Mouse (Mus musculus): ENCODE measurements at regions not wholly inside any gene's neighbourhood (a gene's known extent, or its start where the extent isn't known, plus 50 kb on each side); places are given as distances from the start of the nearest gene placed in this dataset.

DNA sequence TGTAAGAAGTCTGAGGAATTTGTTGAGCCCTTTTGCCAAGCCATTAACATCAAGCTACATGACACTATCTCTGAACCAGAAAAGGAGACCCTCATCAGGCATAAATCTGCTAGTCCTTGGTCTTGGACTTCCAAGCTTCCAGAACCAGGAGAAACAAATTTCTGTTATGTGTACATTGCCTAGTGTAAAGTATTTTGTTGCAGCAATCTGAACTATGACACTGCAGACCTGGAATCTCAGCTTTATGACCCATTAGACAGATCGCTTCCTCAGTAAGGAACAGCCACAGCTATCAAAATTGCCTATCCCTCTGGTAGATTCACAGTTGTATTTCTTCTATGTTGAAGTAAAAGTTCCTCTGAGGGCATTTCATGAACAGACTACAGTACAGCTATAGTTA lies 199.1 kb upstream of the Tmem161b start:
- DNase-seq = no peak

DNA sequence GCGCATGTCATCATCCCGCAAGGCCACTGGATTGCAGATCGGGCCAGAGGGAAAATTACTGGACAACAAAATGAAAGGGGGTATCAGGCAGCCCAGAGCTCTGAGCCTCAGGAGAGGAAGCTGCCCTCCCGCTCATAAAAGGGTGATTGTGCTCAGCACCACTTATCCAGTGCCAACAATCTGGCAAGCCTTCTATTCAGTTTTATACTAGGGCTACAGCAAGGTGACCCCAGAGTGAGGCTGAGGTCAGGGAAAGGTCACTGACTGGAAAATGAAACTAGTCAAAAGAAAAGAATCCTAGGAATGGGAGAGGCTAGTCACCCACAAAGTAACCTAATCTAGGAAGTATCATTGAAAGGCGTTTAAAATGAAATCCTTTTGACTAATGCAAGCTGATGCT lies 198.5 kb upstream of the Tmem161b start:
- no peak for DNase-seq

DNA sequence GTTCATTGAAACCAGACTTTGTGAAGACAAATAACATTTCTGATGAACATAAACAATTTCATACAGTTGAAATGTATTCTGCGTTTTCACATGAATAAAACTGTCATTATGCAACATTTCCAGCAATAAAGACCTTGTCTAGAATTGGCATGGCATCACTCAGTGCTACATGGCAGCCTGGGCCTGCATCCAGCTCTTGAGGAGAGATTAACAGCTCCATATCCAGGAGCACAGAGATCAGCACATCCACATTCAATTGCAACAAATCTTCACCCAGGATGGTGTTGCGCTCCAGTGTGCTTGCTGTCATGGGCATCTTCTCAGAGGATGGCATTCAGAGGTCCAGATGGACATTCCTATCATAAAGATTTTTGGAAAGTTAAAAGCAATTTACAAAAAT lies 196.7 kb upstream of the Tmem161b start:
- DNase-seq = no peak

DNA sequence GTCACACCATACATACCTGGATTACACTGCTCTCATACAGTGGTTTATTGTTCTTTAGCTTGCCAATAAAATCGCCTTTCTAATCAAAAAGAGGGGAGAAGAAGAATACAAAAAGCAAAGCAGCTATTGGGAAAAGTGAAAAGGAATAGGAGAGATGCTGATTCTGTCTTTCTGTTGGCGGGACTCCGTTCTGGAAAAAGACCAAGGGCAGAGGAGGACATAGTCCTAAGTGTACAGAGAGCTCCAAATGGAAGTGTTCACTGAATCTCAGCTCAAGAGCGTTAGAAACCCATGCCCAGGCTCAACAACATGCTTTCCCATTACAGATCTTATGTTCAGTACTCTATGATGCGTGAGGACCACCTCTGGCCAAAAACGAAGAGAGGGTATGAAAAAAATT lies 174.4 kb upstream of the Tmem161b start:
- no peak for DNase-seq

DNA sequence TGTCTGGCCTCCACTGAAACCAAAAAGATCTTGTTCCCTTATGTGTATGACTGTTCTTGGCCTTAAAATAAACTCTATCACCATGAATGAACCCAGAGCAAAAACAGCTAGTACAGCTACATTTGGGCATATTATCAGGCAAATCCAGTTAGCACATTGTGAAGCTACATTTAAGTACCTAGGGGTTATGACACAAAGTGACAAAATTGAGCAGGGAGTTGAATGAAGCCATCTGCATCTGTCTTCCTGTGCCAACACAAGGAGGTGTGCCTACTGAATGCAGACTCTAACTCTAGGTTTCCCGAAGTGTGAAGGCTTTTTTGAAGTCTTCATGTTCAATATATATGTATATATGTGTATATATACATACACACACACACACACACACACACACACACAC lies 169.9 kb upstream of the Tmem161b start:
- DNase-seq = no peak

DNA sequence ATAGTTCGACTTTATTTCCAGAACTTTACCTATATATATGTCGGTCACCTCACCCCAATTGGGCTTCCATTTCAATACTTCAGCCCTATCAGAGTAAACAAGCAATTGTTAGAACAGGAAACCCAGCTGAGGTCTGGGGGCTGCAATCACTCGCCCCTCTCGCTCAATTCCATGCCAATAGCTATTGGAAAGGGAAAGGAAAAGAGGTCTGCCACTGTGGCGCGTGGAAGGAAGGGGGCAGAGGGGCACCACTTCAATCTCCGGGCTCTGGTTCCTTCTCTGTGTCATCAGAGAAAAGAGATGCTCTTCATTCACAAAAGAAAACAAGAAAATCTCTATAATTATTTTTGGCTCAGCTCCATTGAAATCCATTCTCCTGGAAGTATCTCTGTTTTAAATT lies 167.1 kb upstream of the Tmem161b start:
- no peak for DNase-seq

DNA sequence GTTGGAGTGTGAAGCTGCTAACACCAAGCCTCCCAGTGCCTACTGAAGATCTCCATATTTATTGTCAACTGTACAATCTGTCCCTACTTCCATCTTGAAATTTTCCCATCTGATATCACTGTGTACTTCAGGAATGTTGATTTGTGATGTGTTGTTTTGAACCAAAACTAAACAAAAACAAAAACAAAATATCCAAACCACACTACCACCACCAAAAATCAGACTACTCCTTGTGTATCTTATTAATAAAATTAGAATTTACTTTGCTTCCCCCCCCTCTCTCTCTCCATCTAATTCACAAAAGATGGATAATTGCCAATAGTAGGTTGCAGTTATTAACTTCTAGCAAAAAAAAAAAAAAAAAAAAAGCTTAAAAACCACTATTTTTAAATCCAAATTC lies 166.5 kb upstream of the Tmem161b start:
- DNase-seq = no peak

DNA sequence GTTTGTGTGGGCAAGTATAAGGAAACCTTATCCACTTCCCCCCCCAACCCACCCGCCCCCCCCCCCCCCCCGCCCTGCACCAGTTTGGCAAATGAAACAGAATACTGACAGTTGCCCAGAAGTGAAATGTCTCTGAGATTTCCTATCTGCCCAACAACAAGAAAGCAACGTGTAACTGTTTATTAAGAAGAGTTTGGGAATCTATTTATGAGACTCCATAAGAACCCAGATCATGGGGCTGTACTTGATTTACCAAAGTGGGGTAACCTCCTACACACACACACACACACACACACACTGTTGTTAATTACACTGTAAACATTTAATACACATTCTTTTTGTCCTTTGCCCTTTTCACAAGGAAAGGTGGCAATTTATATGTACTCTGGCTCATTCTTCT lies 165.6 kb upstream of the Tmem161b start:
- DNase-seq = no peak

DNA sequence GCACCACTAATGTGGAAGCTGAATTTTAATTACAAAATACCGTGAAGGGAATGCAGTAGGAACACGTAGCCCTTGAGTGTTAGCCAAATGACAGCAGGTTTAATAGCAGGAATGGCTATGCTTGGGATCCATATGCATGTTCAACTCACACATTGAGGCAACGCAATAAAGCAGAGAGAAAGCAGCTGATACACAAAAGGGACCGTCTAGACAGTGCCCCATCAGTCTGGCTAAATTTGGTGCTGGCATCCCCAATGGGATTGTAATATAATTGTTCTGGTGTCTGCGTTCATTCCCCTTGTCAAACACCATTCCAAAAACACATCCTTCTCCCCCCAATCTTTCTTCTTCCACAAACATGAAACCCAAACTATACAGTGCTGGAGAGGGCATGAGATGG lies 165.1 kb upstream of the Tmem161b start:
- DNase-seq = no peak

DNA sequence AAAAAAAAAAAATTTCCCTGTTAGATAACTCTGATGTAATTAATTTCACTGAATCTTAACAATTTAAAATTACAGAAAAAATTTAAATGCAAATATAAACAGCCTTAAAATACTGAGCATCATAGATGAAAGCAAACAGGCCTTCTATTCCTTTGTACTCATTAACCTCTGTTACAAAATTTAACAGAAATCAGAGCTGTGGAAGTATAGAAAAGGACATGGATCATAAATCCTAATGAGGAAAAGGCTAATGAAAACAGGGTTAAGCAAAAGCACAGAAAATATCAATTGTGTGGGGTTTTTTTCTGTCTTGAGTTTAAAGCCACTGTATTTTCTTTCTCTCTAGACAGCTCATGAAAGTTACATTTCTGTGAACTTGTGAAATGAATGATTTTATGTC lies 164.6 kb upstream of the Tmem161b start:
- DNase-seq = no peak

DNA sequence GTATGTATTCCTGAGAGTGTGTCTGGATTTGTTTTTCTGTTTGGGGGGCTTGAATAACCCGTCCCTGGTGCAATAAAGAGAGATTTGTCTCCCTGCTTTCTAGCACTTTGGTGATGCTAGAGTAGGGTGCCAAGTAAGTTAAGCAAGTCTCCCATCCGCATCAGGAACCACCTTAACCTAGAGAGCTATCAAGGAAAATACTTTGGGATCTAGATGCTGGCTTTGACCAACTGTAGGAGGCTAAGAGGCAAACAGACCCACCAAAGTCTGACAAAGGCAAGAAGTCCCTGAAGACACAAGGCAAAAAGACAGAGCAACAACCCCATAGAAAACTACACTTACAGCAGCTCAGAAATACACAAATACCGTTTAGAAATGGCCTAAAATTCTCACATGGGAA lies 163.8 kb upstream of the Tmem161b start:
- DNase-seq = no peak

DNA sequence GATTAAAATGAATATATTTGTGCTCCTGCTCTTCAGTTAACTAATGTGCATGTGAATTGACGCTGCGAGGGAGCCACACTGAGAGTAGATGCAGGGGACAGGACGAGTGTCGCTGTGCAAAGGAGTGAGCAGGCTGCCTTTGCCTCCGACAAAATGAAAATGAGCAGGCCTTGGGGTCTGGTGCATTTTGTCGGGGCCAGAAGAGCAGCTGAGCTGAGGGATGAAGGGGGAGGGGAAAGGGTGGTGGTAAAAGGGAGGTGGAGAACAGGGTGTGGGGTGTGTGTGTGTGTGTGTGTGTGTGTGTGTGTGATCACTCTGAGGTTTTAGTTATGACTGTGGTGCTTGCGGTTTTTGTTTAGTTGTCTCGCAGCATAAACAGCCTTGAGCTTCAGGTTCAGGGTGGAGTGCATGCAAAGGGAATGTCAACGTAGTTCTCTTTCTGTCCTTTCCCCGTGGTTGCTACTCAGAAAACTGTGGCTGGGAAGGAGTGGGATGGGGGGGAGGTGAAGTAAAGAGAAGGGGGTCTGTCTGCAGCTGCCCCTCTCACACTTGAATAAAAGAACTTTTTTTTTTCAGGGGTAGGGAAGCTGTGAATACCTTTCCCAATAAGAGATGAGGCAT lies 163.0 kb upstream of the Tmem161b start:
- no peak for DNase-seq

DNA sequence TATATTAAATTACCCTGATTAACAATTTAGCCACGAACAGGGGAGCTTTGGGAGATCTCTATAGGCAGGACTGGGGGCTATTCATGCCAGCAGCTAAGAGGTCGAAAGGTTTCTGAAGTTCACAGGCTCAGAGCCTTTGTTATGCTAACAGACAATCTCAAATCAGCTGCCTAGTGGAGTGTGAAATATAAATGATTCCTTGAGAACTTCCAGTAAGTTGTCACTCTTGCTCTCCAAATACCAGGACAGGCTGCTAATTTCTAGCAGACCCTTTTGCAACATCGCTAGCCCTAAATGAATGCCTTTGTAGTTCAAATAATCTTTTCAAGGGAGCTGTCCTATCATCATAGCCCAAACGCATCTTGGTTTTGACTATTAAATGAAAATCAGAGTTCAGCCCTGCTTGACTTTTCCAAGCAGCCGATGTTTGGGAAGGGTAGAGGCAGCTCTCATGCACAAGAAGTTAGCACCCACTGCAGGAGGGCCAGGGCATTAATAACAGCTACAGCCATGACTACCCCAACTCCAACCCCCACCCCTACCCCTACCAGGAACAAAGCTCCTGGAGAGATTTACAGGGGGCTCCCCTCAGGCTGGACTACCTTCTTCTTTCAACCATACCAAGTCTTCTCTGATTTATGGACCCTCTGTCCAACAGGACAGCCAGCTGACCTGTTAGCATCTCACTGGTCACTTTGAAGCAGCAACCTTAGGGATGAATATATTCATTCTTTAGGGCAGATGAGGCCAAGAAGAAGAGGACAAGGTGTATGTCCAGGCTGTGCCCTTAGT lies 162.2 kb upstream of the Tmem161b start:
- DNase-seq = no peak

DNA sequence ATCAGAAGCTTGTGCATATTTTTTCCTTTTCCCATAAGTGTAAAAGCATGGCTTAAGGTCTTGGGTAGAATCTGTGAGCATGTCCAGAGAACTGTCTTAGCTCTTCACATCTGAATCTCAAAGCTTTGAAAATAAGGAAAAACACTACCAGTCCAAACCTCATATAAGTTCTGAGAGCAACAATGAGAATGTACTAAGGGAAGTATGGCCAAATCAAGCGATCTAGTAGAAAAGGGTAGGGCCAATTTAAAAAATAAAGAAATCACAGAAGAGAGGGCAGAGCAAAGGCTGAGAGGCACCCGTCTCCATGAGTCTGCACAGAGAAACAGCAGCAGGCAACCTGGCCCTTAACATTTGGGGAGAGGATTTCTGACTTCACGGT lies 161.7 kb upstream of the Tmem161b start:
- DNase-seq = no peak

DNA sequence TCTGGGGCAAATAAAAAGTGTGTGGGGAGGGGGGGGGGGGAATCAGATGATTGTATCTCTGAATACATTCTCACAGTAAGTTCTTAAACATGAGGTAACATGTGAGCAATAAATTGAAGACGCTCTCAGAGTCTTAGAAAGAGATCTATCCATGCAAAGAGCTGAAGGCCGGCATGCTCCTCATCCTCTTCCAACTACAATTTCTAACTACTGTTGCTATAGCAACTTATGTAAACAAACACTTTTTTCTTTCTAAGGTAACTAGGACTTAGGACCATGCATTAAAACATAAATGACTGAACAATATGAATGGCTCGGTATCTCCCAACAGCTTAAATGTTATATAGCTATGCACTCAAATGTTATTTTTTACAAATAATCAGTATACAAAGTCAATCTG lies 161.2 kb upstream of the Tmem161b start:
- no peak for DNase-seq

DNA sequence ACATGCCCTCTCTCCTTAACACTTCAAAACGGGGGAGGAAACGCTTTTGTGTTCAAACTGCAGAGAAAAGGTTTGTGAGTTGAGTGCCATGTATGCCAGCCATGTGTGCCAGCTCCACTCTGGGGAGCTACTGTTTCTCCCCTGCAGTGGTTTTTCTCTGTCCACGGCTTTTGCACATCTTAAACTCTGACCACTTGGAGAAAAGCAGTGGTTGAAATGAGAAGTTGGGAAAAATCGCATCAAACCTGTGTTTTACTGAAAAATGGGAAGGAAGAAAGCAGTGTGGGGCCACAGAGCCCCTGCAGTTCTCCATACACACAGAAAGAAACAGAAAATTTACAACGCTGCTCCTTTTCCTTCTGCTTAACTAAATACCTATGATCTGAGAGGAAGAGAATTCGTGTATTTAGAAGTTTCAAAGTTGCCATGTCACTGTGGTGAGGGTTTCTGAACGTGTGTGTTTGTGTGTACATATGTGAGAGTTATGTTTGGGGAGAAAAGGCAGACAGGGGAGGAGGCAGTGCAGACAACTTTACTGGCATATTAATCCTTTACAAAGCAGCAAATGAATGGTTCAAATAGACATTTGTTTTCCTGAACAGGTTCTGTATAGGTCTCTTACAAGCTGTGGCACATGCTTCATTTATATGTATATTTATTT lies 160.1 kb upstream of the Tmem161b start:
- no peak for DNase-seq

DNA sequence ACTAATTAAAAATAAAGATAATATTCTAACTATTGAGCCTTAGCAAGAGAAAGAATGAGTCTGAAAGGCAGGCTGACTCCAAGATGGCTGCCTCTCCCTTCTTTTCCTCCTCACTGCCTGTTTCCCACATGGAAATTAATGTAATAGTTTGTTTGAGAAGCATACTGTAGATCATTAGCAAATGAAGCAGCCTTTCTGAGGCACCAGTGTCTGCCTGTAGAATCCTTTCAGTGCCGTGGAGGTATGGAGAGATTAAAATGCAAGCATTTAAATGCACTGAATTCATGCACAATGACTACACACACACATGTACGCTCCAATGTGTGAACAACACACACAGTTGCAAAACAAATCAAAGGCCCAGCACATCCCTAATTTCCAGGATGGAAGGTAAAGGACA lies 159.5 kb upstream of the Tmem161b start:
- DNase-seq = no peak

DNA sequence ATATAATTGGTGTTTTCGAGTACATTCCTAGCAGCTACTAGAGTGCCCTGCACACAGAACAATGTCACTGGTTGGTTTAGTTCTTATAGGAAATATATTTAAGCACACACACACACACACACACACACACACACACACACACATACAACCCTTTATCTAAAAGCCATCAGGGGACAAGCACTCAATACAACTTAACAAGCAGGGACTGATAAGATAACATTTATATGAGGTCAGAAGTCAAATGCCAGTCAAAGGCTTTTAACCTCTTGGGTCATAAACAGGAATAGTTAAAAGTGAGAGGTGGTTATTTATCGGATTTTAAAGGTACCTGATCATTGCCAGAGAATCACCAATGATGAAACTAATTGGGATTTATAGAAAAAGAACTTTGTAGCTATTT lies 158.7 kb upstream of the Tmem161b start:
- DNase-seq = no peak

DNA sequence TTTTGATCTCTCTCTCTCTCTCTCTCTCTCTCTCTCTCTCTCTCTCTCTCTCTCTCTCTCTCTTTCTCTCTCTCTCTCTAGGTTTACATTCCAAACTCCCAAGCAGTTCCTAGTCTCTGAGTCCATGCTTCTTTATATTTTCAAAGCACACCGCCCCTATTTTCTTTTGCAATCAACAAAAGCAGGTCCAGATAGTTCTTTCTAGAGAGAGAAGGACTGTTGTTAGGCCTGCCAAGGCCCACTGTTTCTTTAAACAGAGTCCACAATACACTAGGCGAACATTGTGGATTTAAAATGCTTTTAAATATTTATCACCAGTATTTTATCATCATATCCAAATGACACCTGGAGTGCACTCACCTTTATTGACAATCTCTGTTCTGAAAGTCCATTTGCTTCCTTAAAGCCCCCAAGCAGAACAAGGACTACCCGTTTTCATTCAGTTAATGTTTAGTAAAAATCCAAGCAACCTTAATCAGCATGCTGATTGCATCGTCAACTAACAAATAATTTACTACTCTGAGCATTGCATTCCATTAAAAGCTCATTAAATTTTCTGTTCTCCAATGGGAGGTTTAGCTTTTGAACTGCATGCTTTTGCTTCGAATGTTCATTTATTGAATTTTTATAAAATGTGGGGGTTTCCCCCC lies 157.7 kb upstream of the Tmem161b start:
- no peak for DNase-seq

DNA sequence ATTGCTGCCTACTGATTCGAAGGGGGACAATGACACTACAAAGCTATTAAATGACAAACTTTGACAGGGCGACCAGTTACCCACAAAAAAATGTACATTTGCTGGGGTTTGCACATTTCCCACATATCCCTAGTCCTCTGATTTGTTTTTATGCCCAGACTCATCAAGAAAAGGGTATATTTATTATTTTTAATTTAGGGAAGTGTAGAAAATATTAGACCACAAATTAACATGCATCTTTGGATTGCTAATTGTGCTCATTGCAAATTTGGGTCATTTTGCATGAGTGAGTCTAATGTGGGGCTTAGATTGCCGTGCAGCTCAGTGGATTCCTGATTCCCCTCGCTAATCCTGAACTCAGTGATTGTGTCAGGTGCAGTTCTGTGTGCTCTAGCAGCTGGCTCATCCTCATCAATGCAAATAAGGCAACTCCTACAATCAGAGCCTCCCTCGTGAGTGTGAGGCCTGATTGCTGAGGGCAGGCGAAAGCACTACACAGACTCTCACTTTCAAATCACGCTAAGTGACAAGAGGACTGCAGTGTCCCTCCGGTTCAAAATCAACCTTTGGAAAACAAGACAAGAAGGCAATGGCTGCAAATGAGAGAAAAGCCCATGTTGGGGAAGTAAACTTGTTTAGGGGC lies 156.7 kb upstream of the Tmem161b start:
- no peak for DNase-seq

DNA sequence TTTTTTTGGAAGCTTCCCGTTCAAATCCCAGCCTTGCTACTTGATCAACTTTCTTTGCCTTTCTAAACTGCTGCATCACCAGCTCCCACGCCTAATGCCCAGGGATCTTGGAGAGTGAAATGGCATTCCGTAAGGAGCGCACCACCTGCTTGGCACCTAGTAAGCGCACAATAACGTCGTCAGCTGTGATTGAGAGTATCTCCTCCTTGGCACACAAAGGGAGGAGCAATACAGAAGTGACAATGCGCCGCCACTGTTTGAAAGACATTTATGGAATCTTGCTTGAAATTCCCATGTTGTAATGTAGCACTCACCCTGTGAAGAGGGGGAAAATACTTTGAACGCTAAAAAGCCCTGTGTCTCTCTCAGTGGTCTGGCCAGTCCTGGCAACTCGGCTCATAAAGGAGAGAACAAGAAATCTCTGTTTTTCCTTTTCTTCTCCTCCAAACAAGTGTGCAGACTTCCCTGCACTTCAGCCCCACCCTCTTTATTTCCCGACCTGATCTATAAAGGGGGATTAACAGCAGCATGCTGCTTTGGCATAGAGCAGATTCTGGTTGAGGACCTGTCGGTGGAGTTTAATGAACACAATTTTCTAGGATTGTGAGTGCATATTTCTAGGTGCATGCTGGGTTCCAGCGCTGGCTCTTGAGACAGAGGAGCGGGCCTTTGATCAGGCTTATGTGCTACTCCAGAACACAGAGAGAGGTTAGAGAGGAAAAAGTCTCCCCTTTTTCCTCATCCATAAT lies 155.7 kb upstream of the Tmem161b start:
- no peak for DNase-seq

DNA sequence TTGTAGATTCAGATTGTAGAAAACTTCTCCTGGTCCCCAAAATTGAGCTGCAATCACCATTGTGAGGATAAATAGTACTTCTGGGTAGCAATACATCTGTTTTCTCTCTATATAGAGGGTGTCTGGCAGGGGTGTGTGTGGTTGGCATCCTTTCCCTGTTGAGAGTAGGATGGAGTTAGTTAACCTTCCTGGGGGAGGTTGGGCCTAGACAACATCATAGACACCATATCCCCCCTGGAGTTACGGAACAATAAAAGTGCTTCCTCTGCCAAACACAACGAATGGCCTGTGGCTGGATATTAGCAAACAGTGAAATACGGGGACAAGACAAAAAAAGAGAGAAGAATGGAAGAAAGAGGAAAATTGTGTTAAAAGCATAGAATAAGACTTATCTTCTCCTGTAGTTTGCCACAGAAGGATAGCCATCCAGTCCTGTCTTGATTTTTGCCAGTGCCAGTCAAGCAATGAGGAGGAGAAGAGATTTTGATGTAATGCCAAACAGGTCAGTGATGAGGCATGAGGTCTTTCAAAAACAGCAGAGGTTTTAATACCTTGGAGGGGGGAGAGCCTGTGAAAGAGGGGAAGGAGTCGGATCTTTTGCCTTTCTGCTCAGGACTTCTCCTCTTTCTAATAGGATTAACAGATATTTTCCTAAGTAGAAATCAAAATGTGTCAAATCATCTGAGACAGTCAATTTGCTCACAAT lies 155.0 kb upstream of the Tmem161b start:
- DNase-seq = no peak
